Comparison of ENCODE assay signal across 10 mouse cellular contexts in genomic region chr6:63862628-63863027, GRCm38 (mm10).
A peak's percentile ranks its signal among the peaks of the same experiment; 100 is the strongest.
DNase-seq lines count a peak whose midpoint lies in the region; ATAC-seq and TF ChIP-seq lines count a peak whose summit lies in the region.
"Had no signal": no experiment of that assay in that cellular context is flagged by ENCODE, and none has a peak within 500 bp of the region (broad histone marks: within the 10 kb centered on the region; RNA-seq: fewer than 3 reads in every experiment).

No protein-coding gene starts in this region.

- no peak for TF ChIP-seq POLR2A in cerebellum, adult 2 months (IDR thresholded peaks at IDR 0.05; ENCODE audit: borderline replicate concordance, insufficient read depth, low read length)

- DNase-seq in lung, postnatal 0 days (ENCODE audit: low spot score), result peak; percentile 16
- DNase-seq in lung, adult 18-20 months, result no peak
- DNase-seq in frontal cortex, adult 2 months (ENCODE audit: extremely low spot score in 1 of 2, low spot score in 1 of 2), result peak; percentile 6 to 20
- peak; percentile 7 for DNase-seq in right cerebral cortex, postnatal 25 days
- DNase-seq in urinary bladder, postnatal 14 days (ENCODE audit: low spot score), result no peak
- DNase-seq in cerebellum, adult 2 months, result no peak
- DNase-seq: cerebellum, postnatal 36 days; kidney, postnatal 14 days had no signal

- no peak overlapping the region for H3K9ac ChIP-seq in lung, postnatal 0 days (replicated peaks; ENCODE audit: low read depth)
- no peak overlapping the region for H3K9ac ChIP-seq in midbrain, embryonic 12.5 days (replicated peaks)
- H3K9ac ChIP-seq: liver, embryonic 14.5 days had no signal

- ATAC-seq in lung, postnatal 0 days, result no peak
- ATAC-seq in midbrain, embryonic 12.5 days (ENCODE audit: low FRiP score, low read depth), result peak; percentile 94

- no peak overlapping the region for H3K4me2 ChIP-seq in lung, postnatal 0 days (replicated peaks; ENCODE audit: low read depth, low read length)
- H3K4me2 ChIP-seq in midbrain, embryonic 12.5 days (replicated peaks), result no peak overlapping the region

- 35% methylated on average over 2 of the region's 2 CpGs for WGBS in lung, postnatal 0 days
- WGBS in midbrain, embryonic 12.5 days, result 11% methylated on average over 2 of the region's 2 CpGs
- WGBS in cerebellum, adult 2 months, result 23% methylated on average over 2 of the region's 2 CpGs

- H3K27ac ChIP-seq in lung, postnatal 0 days (ENCODE audit: low read length), result no peak overlapping the region
- no peak overlapping the region for H3K27ac ChIP-seq in midbrain, embryonic 12.5 days (replicated peaks)
- no peak overlapping the region for H3K27ac ChIP-seq in cerebellum, adult 2 months (ENCODE audit: insufficient read depth, low read length)
- H3K27ac ChIP-seq: liver, embryonic 14.5 days had no signal

- H3K9me3 ChIP-seq in lung, postnatal 0 days (ENCODE audit: low read length), result no peaks in the 10 kb centered on the region
- no peaks in the 10 kb centered on the region for H3K9me3 ChIP-seq in midbrain, embryonic 12.5 days

- H3K4me3 ChIP-seq in lung, postnatal 0 days (ENCODE audit: low read depth, low read length), result no peak overlapping the region
- no peak overlapping the region for H3K4me3 ChIP-seq in midbrain, embryonic 12.5 days
- no peak overlapping the region for H3K4me3 ChIP-seq in cerebellum, adult 2 months (replicated peaks; ENCODE audit: insufficient read depth, low read depth, low read length)

- TF ChIP-seq CTCF in lung, postnatal 0 days (IDR thresholded peaks at IDR 0.05), result no peak
- TF ChIP-seq CTCF in cerebellum, adult 2 months (IDR thresholded peaks at IDR 0.05; ENCODE audit: borderline replicate concordance, insufficient read depth, low read depth, low read length), result no peak

- no peak for TF ChIP-seq EP300 in lung, postnatal 0 days (IDR thresholded peaks at IDR 0.05)

- no peaks in the 10 kb centered on the region for H3K36me3 ChIP-seq in lung, postnatal 0 days (ENCODE audit: insufficient read depth, low read length)
- no peaks in the 10 kb centered on the region for H3K36me3 ChIP-seq in midbrain, embryonic 12.5 days

- H3K27me3 ChIP-seq in lung, postnatal 0 days (replicated peaks; ENCODE audit: insufficient read depth, low read length), result no peaks in the 10 kb centered on the region
- no peaks in the 10 kb centered on the region for H3K27me3 ChIP-seq in midbrain, embryonic 12.5 days
- H3K27me3 ChIP-seq in cerebellum, adult 2 months (ENCODE audit: control insufficient read depth, insufficient read depth, low read length), result no peaks in the 10 kb centered on the region

- no peaks in the 10 kb centered on the region for H3K4me1 ChIP-seq in lung, postnatal 0 days (ENCODE audit: insufficient read depth, low read depth, low read length)
- H3K4me1 ChIP-seq in midbrain, embryonic 12.5 days, result peaks cover 13% of the 10 kb centered on the region; the same call in 1 of the 2 replicates
- H3K4me1 ChIP-seq in cerebellum, adult 2 months (ENCODE audit: control insufficient read depth, insufficient read depth, low read length), result no peaks in the 10 kb centered on the region

Comparison
In these comparisons a context has a peak if more than half of its experiments do, and no peak if none do; other contexts are left out.
1. DNase-seq: peak in lung, postnatal 0 days (single experiment), frontal cortex, adult 2 months (2 of 2) and right cerebral cortex, postnatal 25 days (single experiment); none in lung, adult 18-20 months (0 of 2), urinary bladder, postnatal 14 days (single experiment) and cerebellum, adult 2 months (0 of 2).